Mouse (Mus musculus) small intestine, adult 2 months (tissue): ENCODE measurements around the gene Pepd.

Experiments used
- CTCF ChIP-seq: fragments of 200-500 bp; IDR thresholded peaks from 2 replicates; pipeline ENCODE4 v1.5.1; 2012; ENCODE audit warnings: low read depth, mild to moderate bottlenecking, control low read depth, inconsistent platforms, low read length, moderate library complexity, mixed read lengths; ENCODE audit not compliant: insufficient replicate concordance, insufficient read length; ENCODE audit errors: extremely low read depth
- POLR2A ChIP-seq: fragments of 200-500 bp; IDR thresholded peaks from 2 replicates; pipeline ENCODE4 v1.6.1; 2012; ENCODE audit warnings: low read depth, mild to moderate bottlenecking, control low read depth, inconsistent platforms, low read length, moderate library complexity

GRCm38 (mm10) chr7:34919809-34920208, 7.6 kb downstream of the Pepd start:
- TF ChIP-seq POLR2A, result no peak
- TF ChIP-seq CTCF, result peak; percentile 87; the same call in 1 of the 2 replicates
